Mouse (Mus musculus) E14TG2a.4 (cell line): ENCODE results near the gene Megf11.

Experiments used
- CTCF ChIP-seq: conservative IDR thresholded peaks from 2 replicates; pipeline ENCODE4 v1.5.1; 2014; ENCODE audit warnings: low read length
- POU5F1 ChIP-seq: IDR thresholded peaks from 2 replicates; pipeline ENCODE4 v1.6.1; 2014; ENCODE audit warnings: low read length, borderline replicate concordance

DNA sequence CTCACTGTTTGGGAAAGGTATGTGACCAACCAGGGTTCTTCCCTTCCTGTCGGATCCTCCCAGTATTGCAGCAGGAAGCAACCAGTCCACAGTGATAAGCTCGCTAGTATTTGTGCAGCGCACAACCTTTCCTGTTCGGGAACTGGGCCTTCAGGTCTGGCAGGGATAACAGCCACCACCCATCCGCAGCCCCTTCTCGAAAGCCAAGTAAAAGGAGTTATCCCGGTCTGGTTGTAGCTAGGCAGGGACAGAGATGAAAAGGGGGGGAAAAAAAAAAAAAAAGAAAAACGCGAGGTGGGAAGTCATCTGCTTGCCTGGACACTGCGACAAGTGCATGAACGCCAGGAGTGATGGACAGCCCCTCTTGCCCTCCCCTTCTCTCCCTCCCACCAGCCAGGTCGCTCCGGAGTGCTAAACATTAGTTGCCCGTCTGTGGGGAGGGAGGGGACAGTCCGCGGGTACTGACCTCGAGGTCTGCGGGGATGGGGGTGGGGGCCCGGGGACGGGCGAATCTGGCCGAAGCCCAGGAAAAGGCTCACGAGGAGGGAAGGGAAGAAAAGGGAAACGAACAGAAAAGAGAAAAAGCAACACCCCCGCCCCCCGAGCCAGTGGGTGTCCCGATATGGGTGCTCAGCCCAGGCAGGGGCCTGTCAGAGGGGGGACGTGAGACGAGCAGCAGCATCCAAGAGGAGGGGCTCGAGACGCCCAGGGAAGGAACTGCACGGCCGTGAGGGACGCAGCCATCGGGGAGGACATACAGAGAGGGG lies 351.4 kb downstream of the Megf11 start:
- TF ChIP-seq CTCF (0 out of 2 replicates have a peak, but pooled peaks have one; percentile 13), POU5F1 (no peak)
